Mouse (Mus musculus) brain, embryonic 14.5 days (tissue): Measurements from ENCODE around the gene Mcm10.

Experiments
- CTCF ChIP-seq: fragments of 200-500 bp; IDR thresholded peaks from 2 replicates; pipeline ENCODE4 v1.5.1; 2012; ENCODE audit warnings: inconsistent platforms, mild to moderate bottlenecking, moderate library complexity, borderline replicate concordance; ENCODE audit not compliant: insufficient read depth, insufficient read length; ENCODE audit errors: extremely low read depth
- POLR2A ChIP-seq: fragments of 200-500 bp; IDR thresholded peaks from 2 replicates; pipeline ENCODE4 v1.6.1; 2012; ENCODE audit warnings: mild to moderate bottlenecking, inconsistent platforms, borderline replicate concordance; ENCODE audit not compliant: poor library complexity, insufficient read depth, insufficient read length, severe bottlenecking; ENCODE audit errors: extremely low read depth

- TF ChIP-seq CTCF = no peak
- TF ChIP-seq POLR2A = no peak
These were observed 27.6 kb downstream of the Mcm10 start for GRCm38 (mm10) chr2:4985000-4985399.
